Mouse (Mus musculus) left cerebral cortex, postnatal 4 days (tissue): Measurements from ENCODE around the gene Glul. TPM values are rescaled to one million over a fixed set of nuclear protein-coding genes. Genes with fewer than 3 reads are reported as not detected.

ENCODE experiments used
- DNase-seq: peaks from one replicate; pipeline ENCODE4 v3.0.0-alpha.2; 2022
- intact Hi-C: fragments of 180-260 bp; cut with DNase I; formaldehyde crosslinking; loops from one replicate; pipeline ENCODE4 v1.15.1; 2025
- microRNA-seq: library from miRNA; unstranded; fragments of <30 nt; microRNA quantifications from one replicate; pipeline ENCODE4 v1.2.0, GENCODE M21; 2022
- total RNA-seq, 2 experiments: library from RNA; stranded (reverse); gene quantifications; 2 replicates each; pipeline ENCODE4 v1.2.3; 2021

The Glul gene
- total RNA-seq, 2 experiments from 2014 or later = 359 to 362 TPM

DNA sequence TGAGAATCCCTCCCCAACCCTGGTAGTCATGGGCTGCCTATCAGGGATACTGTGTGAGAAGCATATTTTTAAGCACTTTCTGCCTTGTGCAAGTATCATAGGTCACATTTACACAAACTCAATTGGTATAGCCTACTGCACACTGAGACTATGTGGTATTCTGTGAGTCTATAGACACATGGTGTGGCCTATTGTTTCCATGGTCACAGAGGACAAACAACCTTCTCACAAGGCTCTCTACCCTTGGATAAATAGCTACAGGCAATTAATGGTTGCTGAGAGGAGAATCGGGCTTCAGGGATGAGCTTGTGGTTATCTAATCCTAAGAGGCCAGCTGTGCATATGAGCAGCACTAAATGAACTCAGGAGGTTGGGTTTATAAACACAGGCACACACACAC is 58.1 kb downstream of the Glul start:
- no peak for DNase-seq
- intact Hi-C loops = no loop called here

Small RNA genes within 50 kb of the gene (microRNA-seq; reads per million reads assigned to microRNA genes)
- gene Mir8114 = 22.0 reads per million, percentile 37 among the genes with 10 or more reads in this experiment

Other genes with a start within 250 kb of the Glul start
- 10 to 100 TPM; 22.2 to 27.3 TPM for gene Rgs8, start 246.9 kb upstream of the Glul start, total RNA-seq
- 1 to 10 TPM; 7.2 to 7.8 TPM for gene Rgs16, start 159.6 kb upstream of the Glul start, total RNA-seq
- gene Rnasel, start 150.5 kb upstream of the Glul start, total RNA-seq = 10 to 100 TPM; 33.7 to 34.4 TPM
- gene Rgsl1, start 55.8 kb upstream of the Glul start, total RNA-seq = 1 to 10 TPM; 1.3 to 1.5 TPM
- not detected for gene Teddm1b, start 25.6 kb upstream of the Glul start, total RNA-seq
- not detected for gene Teddm1a, start 8.2 kb upstream of the Glul start, total RNA-seq
- gene Teddm2, start 284 bp downstream of the Glul start, total RNA-seq = 1 to 10 TPM; 2.1 to 3.5 TPM